Mouse (Mus musculus): ENCODE data around the gene Tnrc18.

Gene Tnrc18

GRCm38 (mm10) chr5:142771034-142771433 lies 46.4 kb downstream of the Tnrc18 start:
- no peak for DNase-seq

GRCm38 (mm10) chr5:142769641-142770040 lies 47.8 kb downstream of the Tnrc18 start:
- DNase-seq = no peak

GRCm38 (mm10) chr5:142768352-142769267 lies 48.9 kb downstream of the Tnrc18 start:
- no peak for DNase-seq

GRCm38 (mm10) chr5:142767937-142768336 lies 49.5 kb downstream of the Tnrc18 start:
- DNase-seq = peak; percentile 81

- DNase-seq = no peak
Observed at GRCm38 (mm10) chr5:142766708-142767107, 50.8 kb downstream of the Tnrc18 start.

GRCm38 (mm10) chr5:142764889-142765288 lies 52.6 kb downstream of the Tnrc18 start:
- DNase-seq = no peak

- no peak for DNase-seq
Observed at GRCm38 (mm10) chr5:142764306-142764705, 53.2 kb downstream of the Tnrc18 start.

- no peak for DNase-seq
Observed at GRCm38 (mm10) chr5:142762082-142762807, 55.2 kb downstream of the Tnrc18 start.

- peak; percentile 84 for DNase-seq
Observed at GRCm38 (mm10) chr5:142761326-142761983, 56.0 kb downstream of the Tnrc18 start.

GRCm38 (mm10) chr5:142759786-142760185 lies 57.7 kb downstream of the Tnrc18 start:
- DNase-seq = no peak

GRCm38 (mm10) chr5:142752241-142752640 lies 65.2 kb downstream of the Tnrc18 start:
- no peak for DNase-seq

GRCm38 (mm10) chr5:142750173-142750572 lies 67.3 kb downstream of the Tnrc18 start:
- no peak for DNase-seq

- DNase-seq = no peak
Observed at GRCm38 (mm10) chr5:142747026-142747629, 70.3 kb downstream of the Tnrc18 start.

- no peak for DNase-seq
Observed at GRCm38 (mm10) chr5:142739941-142740340, 77.5 kb downstream of the Tnrc18 start.

- no peak for DNase-seq
Observed at GRCm38 (mm10) chr5:142731916-142732315, 85.5 kb downstream of the Tnrc18 start.

GRCm38 (mm10) chr5:142730295-142730694 lies 87.2 kb downstream of the Tnrc18 start:
- no peak for DNase-seq

- no peak for DNase-seq
Observed at GRCm38 (mm10) chr5:142728301-142728700, 89.2 kb downstream of the Tnrc18 start.

GRCm38 (mm10) chr5:142726748-142727147 lies 90.7 kb downstream of the Tnrc18 start:
- DNase-seq = no peak

- no peak for DNase-seq
Observed at GRCm38 (mm10) chr5:142724265-142724664, 93.2 kb downstream of the Tnrc18 start.

GRCm38 (mm10) chr5:142723520-142724133 lies 93.8 kb downstream of the Tnrc18 start:
- DNase-seq = no peak

GRCm38 (mm10) chr5:142719897-142720296 lies 97.6 kb downstream of the Tnrc18 start:
- DNase-seq = no peak

GRCm38 (mm10) chr5:142718486-142718885 lies 99.0 kb downstream of the Tnrc18 start:
- peak; percentile 60 for DNase-seq
